Mouse (Mus musculus) testis, adult 2 months (tissue): ENCODE measurements around the gene Hecw1.

Source experiments
- CTCF ChIP-seq: fragments of 200-500 bp; IDR thresholded peaks from 2 replicates; pipeline ENCODE4 v1.5.1; 2012; ENCODE audit warnings: low read depth, mild to moderate bottlenecking, inconsistent platforms, low read length, moderate library complexity; ENCODE audit not compliant: control insufficient read depth, insufficient read depth, insufficient replicate concordance
- POLR2A ChIP-seq: fragments of 200-500 bp; IDR thresholded peaks from 2 replicates; pipeline ENCODE4 v1.6.1; 2012; ENCODE audit warnings: low read depth, mild to moderate bottlenecking, inconsistent platforms, low read length, moderate library complexity; ENCODE audit not compliant: control insufficient read depth

DNA sequence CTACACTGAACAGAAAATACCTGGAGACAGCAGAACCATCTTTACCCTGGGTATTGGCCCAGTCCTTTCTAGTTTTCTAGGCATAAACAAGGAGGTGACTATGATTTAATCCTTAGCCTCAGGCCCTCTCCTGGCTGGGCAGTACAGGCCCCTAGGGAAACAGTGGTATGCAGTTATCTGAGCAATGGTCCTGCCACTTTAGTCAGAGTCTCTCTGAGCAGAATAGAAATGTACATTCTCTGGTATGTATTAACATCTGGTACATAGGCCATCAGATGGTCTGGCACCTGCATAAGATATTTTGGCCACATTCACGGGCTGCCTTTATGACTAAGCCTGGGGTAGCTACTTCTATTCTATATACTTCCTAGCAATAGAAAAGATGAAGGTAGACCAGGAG lies 38.3 kb upstream of the Hecw1 start:
- TF ChIP-seq POLR2A (no peak), CTCF (no peak)
